Mouse (Mus musculus) hindlimb bud, embryonic 11.5 days (tissue): ENCODE results near the gene Irf5.
"Not testable (repeated sequence)": the region's sequence is repeated elsewhere in the genome, so short reads cannot be mapped to it uniquely, and the experiment has no call there.

Source experiments
- DNase-seq: peaks from one replicate; pipeline ENCODE4 v3.0.0-alpha.2; 2012; ENCODE audit warnings: low read depth, low spot score; ENCODE audit errors: extremely low spot score

The Irf5 gene

DNA sequence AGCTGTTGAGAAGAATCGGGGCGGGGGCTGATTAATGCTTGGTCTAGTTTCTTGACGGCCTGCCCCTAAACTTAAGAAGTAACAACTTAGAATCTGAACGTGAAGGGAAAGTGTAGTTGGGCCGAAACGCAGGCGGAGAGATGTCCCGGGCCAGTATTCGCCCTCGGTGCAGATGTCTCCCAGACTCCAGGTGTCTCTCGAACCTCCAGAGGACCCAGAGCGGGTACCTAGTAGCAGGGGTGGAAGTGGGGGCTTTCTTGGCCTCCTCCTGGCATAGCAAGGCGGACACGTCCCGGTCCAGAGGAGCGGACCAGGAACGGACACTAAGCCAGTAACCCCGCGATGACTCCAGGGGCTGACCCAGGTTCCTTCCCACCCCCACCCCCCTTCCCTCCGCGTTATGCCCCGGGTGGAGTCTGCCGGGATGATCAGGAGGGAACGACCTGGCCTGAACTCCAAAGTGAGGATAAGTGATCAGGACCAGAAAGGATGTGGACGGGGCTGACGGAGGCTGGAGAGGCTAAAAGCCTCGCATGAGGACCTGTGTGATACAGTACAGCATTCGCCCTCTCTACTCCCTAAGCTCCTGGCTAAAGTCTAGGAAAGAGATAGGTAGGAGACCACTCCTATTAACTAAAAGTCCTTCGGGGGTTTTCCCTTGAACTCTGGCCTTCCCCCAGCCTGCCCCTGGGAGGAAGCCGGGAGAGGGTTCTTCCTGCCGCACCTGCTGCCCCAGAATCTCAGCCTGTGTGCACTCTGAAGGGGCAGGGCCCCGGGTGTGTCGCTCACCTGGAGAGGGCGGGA is 1.1 kb downstream of the Irf5 start:
- DNase-seq, result no peak

DNA sequence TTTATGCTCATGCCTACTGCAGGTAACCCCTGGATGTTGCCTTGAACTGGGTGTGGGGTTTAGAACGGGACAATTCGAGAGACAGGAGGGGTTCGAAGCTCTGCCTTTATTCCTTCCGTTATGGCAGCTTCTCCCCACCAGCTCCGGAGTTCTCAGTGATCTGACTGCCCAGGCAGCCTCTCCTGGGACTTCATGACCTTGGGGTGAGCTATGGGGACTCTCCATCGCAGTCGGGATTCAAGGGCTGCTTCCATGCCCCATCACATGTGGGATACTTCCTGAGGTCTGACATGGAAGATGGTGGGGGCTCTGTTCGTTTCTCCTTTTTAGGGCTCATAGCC is 1.7 kb downstream of the Irf5 start:
- no peak for DNase-seq

DNA sequence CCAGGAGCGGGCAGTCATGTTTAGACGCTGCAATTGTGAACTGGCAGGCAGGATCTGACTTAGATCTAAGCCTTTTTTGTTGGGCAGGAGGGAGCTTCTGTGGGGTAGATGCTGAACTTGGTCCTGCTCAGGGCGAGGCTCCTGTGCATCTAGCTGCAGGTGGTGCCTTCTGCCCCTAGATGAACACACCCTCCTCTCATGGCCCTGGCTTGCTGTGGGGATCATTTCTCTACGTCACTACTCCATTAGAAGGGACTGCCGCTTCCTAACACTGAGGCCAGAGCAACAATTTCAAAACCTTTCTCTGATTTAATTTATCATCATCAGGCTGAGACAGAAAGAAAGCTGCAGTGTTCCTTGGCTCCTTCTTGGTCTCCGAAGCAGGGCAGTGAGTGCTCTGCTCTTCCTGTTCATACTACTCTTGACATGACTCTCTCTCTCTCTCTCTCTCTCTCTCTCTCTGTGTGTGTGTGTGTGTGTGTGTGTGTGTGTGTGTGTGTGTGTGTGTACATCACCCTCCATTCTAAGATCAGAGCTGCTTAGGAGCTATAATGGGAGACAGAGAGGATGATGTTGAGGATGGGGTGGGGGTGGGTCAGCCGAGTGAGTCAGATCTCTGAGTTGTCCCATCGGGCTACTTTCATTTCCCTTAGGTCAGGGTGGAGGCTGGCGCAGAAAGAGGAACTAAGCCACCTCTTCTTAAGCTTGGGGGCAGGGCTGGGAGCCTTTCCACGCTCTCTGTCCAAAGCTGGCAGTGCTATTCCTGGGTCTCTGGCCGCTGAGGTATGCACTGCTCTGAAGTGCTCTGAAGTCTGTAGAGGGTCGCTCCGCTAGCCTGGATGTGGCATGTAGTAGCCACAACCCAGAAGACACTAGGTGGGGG is 2.4 kb downstream of the Irf5 start:
- no peak for DNase-seq

DNA sequence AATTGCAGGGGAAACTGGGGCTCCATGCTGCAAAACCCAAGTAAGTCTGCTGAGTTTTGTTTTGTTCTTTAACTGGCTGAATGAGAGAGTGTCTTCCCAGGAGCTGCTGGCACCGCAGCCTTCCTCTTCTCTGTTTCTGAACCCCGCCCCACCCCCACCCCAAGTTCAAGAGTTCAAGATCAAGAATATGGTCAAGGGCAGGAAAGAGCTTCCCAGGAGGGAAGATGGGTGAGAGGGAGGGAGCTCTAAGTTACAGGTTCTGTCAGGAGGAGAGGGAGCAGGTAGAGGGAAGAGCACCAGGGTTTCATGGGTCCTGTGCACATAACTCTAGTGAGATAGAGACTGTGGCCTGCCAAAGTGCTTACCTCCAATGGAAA is 3.0 kb downstream of the Irf5 start:
- DNase-seq, result no peak

DNA sequence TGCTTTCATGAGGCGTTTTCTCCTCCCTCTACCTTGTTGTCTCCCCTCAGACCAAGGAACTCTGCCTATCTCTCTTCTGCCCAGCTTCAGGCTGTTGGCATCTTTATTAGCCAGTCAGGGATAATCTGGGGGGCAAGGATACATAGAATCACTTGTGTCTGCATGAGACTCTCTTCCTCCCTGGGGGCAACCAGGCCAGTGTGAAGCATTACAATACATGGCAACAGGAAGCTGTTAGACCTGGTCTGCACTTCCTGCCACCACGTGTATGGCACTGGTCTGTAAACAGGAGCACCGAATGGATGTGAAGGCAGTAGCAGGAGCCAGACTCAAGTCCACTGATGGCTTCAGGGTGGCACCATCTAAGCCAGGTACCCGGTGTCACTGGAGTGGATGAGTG is 3.6 kb downstream of the Irf5 start:
- no peak for DNase-seq

DNA sequence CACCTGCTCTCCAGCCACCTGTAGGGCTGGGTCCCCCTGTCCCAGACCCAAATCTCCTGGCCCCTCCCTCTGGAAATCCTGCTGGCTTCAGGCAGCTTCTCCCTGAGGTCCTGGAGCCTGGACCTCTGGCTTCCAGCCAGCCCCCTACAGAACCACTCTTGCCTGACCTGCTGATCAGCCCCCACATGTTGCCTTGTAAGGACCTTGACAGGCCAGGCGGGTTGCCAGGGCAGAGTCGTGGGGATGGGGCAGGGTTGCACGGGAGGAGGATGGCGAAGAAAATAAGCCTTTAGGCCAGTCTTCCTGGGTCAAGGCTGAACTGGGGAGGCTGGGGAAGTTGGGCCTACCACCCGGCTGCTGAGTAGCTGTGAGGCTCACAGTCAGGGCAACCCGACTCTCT is 8.9 kb downstream of the Irf5 start:
- DNase-seq, result no peak

DNA sequence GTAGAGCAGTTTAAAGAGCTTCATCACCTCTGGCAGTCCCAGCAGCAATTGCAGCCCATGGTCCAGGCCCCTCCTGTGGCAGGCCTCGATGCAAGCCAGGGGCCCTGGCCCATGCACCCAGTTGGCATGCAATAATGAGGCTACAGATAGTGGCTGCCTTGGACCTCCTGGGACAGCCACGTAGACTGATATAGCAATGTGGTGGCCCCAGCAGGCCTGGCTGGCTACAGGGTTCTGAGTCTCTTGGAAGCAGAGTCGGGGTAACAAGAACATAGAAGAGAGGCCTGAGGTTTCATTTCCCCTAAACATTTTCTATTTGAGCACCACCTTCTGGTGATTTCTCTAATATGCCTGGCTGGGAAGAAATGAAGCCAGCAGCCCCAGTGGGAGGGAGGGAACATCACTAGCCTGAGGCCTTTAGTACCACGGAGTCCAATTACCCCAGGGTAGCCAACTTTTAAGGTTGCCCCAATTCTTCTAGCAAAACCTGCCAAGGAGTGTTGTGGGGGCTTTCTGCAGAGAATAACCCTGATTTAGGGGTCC is 10.3 kb downstream of the Irf5 start:
- no peak for DNase-seq

DNA sequence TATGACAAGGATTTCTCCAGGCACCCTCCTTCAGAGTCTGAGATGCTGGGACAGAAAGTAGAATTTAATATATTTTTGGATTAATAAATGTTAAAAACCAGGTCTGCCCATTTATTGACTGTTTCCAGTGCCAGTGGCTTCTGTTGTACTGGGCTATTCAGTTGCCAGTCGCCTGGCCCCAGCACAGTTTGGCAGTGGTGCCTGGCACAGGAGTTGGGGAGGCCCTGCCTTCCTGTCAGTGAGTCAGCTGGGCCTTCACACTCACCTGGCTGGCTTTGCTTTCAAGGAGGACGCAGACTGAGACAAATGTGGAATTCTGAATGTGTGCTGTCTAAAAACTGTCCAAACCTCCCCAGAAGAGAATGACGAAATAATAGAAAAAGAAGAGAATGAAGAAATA is 10.8 kb downstream of the Irf5 start:
- DNase-seq, result no peak

DNA sequence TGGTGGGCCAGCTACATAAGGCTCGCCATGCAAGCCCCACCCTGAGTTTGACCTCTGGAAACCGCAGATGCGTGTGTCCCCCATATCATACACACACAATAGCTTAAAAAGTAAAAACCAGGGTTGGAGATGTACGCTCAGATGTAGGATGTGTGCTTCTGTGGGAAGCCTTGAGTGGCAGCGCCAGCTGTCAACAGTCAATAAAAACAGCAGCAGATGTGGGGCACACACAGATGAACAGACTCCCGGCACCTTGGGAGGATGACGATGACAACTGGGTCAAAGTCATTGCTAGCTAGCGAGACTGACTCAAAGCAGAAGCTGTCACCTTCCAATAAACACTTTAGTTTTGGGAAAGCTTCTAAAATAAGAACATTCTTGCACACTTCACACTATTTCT is 13.1 kb downstream of the Irf5 start:
- no peak for DNase-seq

DNA sequence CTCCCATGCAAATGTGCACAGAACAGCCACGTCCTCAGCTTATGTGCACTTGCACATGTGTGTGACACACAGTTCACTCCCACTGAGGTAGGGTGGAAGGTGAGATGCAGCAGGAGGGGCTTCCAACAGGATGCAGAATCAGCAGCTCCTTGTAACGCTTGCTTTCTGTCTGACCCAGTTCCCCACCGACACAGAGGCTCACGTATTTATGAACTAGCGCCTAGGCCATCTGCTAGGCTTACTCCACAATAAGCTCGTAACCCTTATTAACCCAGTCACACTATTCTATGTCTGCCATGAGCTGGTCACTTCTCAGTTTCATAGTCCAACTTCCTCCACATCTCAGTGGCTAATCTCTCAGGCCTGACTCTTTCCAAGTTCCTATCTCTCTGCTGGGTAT is 13.8 kb downstream of the Irf5 start:
- no peak for DNase-seq

DNA sequence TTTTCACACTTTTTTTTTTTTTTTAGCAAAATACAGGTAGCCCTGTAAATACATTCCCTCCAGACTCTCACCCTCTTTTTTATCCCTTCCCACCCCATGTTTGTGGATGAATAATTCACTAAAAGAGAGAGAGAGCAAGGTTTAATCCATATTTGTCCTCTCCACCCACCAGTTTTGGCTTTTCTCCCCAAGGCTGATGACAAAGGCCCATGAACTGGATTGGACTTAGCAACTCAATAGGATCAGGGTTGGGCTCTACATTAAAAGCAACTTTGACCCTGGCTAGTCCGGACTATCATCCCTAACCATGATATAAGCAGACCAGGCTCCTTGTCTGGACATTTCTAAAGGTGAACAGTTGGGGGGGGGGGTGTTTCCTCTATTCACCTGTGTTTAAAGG is 14.5 kb downstream of the Irf5 start:
- no peak for DNase-seq

DNA sequence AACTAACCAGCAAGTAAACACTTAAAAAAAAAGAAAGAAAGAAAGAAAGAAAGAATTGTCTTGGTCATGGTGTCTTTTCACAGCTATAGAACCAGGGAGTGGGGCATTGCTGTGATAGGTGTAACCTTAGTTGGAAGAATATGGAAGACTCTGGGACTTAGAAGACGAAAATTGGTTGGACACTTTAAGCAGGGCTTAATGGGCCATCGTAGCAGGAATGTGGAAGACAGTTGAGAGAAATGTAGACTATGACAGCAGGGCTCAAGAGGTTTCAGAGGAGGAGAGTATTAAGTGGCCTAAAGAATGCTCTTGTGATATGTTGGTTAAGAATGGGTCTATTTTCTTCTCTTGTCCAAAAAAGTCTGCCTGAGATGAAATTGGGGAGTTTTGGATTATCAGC is 19.2 kb downstream of the Irf5 start:
- DNase-seq, result no peak

DNA sequence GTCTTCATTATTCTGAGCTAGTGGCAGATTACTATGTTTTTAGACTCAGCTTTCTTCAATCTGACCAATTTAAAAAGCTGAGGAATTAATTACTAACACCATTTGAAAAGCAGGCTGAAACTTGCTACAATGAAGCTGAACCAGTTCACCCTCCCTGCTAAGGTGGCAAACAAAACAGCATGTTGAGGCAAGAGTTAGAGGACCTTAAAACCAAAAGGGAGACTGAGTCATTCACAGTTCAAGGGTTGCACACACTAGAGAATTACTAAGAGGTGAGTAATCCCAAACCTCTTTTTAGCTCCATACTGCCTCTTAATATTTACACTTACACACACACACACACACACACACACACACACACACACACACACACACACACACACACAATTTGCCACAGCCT is 21.2 kb downstream of the Irf5 start:
- no peak for DNase-seq

DNA sequence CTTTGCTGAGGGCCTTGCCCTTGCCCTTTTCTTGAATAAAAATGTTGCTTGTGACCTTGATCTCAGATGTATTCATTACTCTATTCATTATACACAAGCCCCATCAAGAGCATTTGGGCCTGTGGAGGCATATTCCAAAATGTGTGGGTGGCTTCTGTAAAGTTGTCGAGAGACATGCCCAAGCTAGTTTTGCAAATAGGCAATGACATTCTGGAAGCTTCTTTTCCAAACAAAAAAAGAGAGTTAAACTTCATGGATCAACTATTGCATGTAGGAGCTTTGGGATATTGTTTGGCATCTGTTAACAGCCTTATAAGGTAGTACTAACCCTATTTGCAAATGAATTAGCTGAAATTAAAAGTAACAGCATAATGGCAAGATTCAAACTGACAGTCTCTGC is 21.7 kb downstream of the Irf5 start:
- DNase-seq, result no peak

DNA sequence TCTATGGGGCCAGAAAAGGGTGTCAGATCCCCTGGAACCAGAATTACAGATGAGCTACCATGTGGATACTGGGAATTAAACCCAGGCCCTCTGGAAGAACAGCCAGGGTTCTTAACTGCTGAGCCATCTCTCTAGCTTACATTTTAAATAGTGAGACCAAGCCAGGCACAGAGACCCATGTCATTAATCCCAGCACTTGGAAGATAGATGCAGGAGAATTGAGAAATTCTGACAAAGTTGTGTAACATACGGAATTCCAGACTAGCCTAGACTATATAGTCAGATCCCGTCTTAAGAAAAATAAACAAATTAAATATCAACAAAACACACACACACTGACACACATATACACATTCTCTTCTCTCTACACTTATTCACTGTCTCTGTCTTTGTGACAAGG is 26.1 kb downstream of the Irf5 start:
- no peak for DNase-seq

DNA sequence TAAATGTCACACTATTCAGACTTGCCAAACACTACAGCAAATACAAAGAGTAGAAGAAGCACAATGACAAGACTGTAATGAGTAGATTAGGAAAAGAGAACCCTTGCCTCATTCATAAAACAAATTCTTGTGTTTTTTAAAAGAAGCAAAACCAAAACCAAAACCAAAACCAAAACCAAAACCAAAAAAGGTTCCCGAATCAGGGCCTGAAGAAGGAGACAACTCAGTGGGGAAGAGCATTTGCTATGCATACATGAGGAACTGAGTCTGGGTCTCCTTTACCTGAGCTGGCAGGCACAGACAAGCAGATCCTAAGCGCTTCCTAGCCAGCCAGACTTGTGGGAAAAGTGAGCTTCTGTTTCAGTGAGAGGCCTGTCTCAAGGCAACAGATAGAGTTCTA is 30.7 kb downstream of the Irf5 start:
- DNase-seq, result no peak

DNA sequence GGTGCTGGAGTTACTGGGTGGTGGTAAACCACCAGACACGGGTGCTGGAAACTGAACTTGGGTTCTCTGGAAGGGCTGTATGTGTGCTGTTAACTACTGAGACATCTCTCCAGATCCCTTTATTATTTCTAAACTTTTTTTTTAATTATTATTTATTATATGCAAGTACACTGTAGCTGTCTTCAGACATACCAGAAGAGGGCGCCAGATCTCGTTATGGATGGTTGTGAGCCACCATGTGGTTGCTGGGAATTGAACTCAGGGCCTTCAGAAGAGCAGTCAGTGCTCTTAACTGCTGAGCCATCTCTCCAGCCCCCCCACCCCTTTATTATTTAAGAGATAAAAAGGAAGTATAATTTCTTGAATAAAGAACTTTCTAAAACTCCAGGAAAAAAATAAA is 50.0 kb downstream of the Irf5 start:
- DNase-seq, result not testable (repeated sequence)

DNA sequence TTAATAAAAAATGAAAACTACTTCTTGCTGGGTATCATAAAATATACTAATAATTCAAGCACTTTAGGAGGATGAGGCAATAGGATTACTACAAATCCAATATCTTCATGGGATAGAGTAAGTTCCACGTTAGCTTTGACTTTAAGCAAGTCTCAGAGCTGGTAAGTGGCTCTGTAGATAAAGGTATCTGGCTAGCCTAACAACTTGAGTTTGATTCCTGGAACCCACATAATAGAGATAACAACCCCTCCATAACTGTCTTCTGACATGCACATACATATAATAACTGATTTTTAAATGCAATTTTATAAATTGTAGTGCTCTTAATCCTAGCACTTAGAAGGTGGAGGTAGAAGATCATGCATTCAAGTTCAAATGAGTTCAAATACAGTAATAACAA is 54.3 kb downstream of the Irf5 start:
- no peak for DNase-seq

DNA sequence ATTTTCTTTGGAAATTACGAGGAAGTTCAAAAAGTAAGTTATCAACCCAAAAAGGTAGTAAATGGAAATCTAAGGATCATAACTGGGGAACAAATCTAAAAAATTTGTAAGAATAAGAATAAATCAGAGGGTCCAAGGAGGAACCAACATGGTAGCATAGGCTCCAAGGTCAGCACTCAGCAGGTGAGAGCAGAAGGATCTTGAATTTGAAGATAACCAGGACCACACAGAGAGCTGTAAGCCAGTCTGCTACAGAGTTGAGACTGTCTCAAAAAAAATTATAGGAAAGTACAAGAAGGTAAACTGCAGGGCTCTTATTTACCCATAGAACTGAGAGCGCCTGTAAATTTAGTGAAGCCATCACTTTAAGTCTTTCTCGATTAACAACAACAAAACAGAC is 54.8 kb downstream of the Irf5 start:
- no peak for DNase-seq
